Mouse (Mus musculus): Measurements from ENCODE around the gene Bmi1. TPM values are rescaled to one million over a fixed set of nuclear protein-coding genes. Genes with fewer than 3 reads are reported as not detected.

The Bmi1 gene
- total RNA-seq, 2 experiments from 2014 or later = 66.4 to 70.2 TPM

DNA sequence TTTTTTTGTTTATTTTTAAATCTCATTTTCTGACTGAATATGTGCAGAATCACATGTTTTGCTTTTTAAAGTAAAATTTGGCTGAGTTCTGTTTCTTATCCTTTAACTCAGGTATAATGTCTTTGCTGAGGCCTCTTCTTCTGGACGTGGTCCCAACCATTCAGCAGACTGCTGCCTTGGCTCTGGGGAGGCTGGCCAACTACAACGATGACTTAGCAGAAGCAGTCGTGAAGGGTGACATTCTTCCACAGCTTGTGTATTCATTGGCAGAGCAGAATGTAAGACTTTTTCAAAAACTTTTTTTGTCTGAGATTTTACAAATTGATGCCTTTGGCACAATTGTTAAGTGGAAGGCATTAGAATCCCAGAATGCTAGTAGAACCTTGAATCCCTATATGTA, 33.5 kb downstream of the Bmi1 start:
- intact Hi-C loops (cut with DNase I) = no loop called here
- DNase-seq = no peak

- intact Hi-C loops (cut with DNase I) = no loop called here
- no peak for DNase-seq
Observed at GRCm38 (mm10) chr2:18713071-18713470, 36.3 kb downstream of the Bmi1 start.

DNA sequence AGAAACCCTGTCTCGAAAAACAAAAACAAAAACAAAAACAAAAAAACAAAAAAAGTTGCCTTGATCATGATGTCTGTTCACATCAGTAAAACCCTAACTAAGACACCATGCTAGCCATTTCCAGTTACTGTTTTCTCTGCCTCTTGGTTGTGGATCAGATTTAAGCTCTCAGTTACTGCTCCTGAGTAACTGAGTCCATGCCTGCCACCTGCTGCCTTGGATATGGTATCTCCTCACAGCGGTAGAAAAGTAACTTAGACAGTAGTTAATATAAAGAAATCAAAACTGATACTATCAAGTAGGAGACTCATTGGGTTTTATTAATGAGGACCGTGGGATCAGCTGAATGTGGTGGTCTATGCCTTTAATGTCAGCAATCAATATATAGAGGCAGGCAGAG, 37.5 kb downstream of the Bmi1 start:
- no peak for DNase-seq
- intact Hi-C loops (cut with DNase I) = no loop called here

DNA sequence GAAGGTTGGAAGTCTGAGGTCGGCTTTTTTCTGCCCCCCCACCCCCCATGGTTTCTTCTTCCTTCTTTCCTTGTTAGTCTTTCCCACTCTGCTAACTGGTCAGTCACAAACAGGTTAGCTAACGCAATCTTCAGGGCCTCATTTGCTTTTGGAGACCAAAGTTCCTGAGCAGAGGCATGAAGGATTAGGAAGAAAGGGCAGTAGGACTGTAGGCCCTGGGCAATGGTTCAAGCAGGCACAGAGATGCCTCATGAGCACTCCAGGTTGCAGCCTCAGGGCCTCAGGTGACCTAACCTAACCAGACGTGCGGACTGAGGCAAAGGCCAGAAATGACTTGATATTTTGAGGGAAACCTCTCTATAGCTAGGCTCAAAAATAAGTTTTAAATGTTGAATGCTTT, 41.7 kb downstream of the Bmi1 start:
- intact Hi-C loops (cut with DNase I) = no loop called here

GRCm38 (mm10) chr2:18722208-18722830, 45.5 kb downstream of the Bmi1 start:
- DNase-seq = no peak
- intact Hi-C loops (cut with DNase I) = no loop called here

More for the DNA sequence above, 41.7 kb downstream of the Bmi1 start:
- no peak for DNase-seq

- DNase-seq = no peak
- intact Hi-C loops (cut with DNase I) = no loop called here
Observed at GRCm38 (mm10) chr2:18724462-18724861, 47.6 kb downstream of the Bmi1 start.

GRCm38 (mm10) chr2:18725880-18726279, 49.1 kb downstream of the Bmi1 start:
- DNase-seq = no peak
- intact Hi-C loops (cut with DNase I) = no loop called here

DNA sequence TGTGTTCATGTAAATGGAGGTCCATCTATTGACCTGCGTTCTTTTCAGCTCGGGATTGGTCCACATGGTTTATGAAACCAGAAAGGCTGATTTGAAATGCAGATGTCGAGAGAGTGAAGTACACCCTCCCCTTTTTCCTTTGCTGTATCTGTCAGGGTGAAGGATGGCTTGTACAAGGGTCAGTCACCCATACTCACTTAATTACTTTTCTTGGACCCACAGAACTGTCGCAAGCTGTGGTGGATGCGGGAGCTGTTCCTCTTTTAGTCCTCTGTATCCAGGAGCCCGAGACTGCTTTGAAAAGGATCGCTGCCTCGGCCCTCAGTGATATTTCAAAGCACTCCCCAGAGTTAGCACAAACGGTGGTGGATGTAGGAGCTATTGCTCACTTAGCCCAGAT, 54.9 kb downstream of the Bmi1 start:
- intact Hi-C loops (cut with DNase I) = no loop called here
- DNase-seq = no peak

GRCm38 (mm10) chr2:18734394-18735127, 57.7 kb downstream of the Bmi1 start:
- intact Hi-C loops (cut with DNase I) = no loop called here
- DNase-seq = no peak

Other genes starting within 250 kb of the Bmi1 start
- 100 to 1,000 TPM; 128 to 137 TPM for gene Commd3, start 4.6 kb upstream of the Bmi1 start, total RNA-seq (2021)
- under 1 TPM in 1 of 2 experiments, not detected in 1; 0.24 TPM for gene Spag6, start 17.0 kb downstream of the Bmi1 start, total RNA-seq (2021)